Mouse (Mus musculus): Measurements from ENCODE around the gene Prss38.

GRCm38 (mm10) chr11:59369848-59370247 is 5.6 kb downstream of the Prss38 start:
- TF ChIP-seq POLR2A (IDR thresholded peaks at IDR 0.05; ENCODE audit: control insufficient read depth, extremely low read depth, insufficient read depth, low read length, poor library complexity) (no peak), CTCF (IDR thresholded peaks at IDR 0.05; ENCODE audit: borderline replicate concordance, control insufficient read depth, extremely low read depth, insufficient read depth, low read length, poor library complexity) (no peak)
